7 mouse cellular contexts compared by ENCODE assay signal in genomic region chr5:96677498-96677897, GRCm38 (mm10).
DNase-seq lines count a peak whose midpoint lies in the region; ATAC-seq and TF ChIP-seq lines count a peak whose summit lies in the region.

No protein-coding gene starts in this region.

- no peaks in the 10 kb centered on the region for H3K9me3 ChIP-seq in limb, embryonic 11.5 days (ENCODE audit: control insufficient read depth, low read length)
- no peaks in the 10 kb centered on the region for H3K9me3 ChIP-seq in limb, embryonic 10.5 days (replicated peaks)
- no peaks in the 10 kb centered on the region for H3K9me3 ChIP-seq in kidney, embryonic 15.5 days (replicated peaks)
- no peaks in the 10 kb centered on the region for H3K9me3 ChIP-seq in lung, postnatal 0 days (ENCODE audit: low read length)

- H3K27me3 ChIP-seq in limb, embryonic 11.5 days (ENCODE audit: control insufficient read depth, insufficient read depth, low read length), result no peaks in the 10 kb centered on the region
- H3K27me3 ChIP-seq in limb, embryonic 10.5 days (ENCODE audit: low read depth, poor library complexity, severe bottlenecking), result no peaks in the 10 kb centered on the region
- H3K27me3 ChIP-seq in kidney, embryonic 15.5 days, result no peaks in the 10 kb centered on the region
- no peaks in the 10 kb centered on the region for H3K27me3 ChIP-seq in lung, postnatal 0 days (replicated peaks; ENCODE audit: insufficient read depth, low read length)

- peak; percentile 47 for DNase-seq in limb, embryonic 11.5 days (ENCODE audit: low spot score)
- no peak for DNase-seq in limb, embryonic 10.5 days (ENCODE audit: low spot score)
- DNase-seq in ZHBTc4 (ENCODE audit: low read depth, low spot score) (peak; percentile 38), MN1 (ENCODE audit: low spot score) (no peak)
- peak; percentile 71 for DNase-seq in embryo, embryonic 11 days
- DNase-seq in lung, postnatal 0 days (ENCODE audit: low spot score), result peak; percentile 80

- peak; percentile 79 for TF ChIP-seq CTCF in lung, postnatal 0 days (IDR thresholded peaks at IDR 0.05)

- no peak for TF ChIP-seq EP300 in lung, postnatal 0 days (IDR thresholded peaks at IDR 0.05)

- no peak overlapping the region for H3K9ac ChIP-seq in limb, embryonic 11.5 days (ENCODE audit: low read length)
- H3K9ac ChIP-seq in kidney, embryonic 15.5 days, result no peak overlapping the region
- H3K9ac ChIP-seq in lung, postnatal 0 days (replicated peaks; ENCODE audit: low read depth), result no peak overlapping the region

- no peak overlapping the region for H3K4me2 ChIP-seq in limb, embryonic 11.5 days (ENCODE audit: low read depth, severe bottlenecking)
- no peak overlapping the region for H3K4me2 ChIP-seq in kidney, embryonic 15.5 days
- no peak overlapping the region for H3K4me2 ChIP-seq in lung, postnatal 0 days (replicated peaks; ENCODE audit: low read depth, low read length)

- H3K4me1 ChIP-seq in limb, embryonic 11.5 days (ENCODE audit: control insufficient read depth, insufficient read depth, low read length), result peaks cover 2% of the 10 kb centered on the region; the same call in 1 of the 2 replicates
- peaks cover 6% of the 10 kb centered on the region for H3K4me1 ChIP-seq in limb, embryonic 10.5 days
- H3K4me1 ChIP-seq in kidney, embryonic 15.5 days, result no peaks in the 10 kb centered on the region
- H3K4me1 ChIP-seq in lung, postnatal 0 days (ENCODE audit: insufficient read depth, low read depth, low read length), result no peaks in the 10 kb centered on the region

- no peak overlapping the region for H3K4me3 ChIP-seq in limb, embryonic 11.5 days (ENCODE audit: low read depth, low read length)
- no peak overlapping the region for H3K4me3 ChIP-seq in limb, embryonic 10.5 days
- no peak overlapping the region for H3K4me3 ChIP-seq in kidney, embryonic 15.5 days (replicated peaks)
- H3K4me3 ChIP-seq in lung, postnatal 0 days (ENCODE audit: low read depth, low read length), result no peak overlapping the region

- 31% methylated on average over 2 of the region's 2 CpGs for WGBS in limb, embryonic 11.5 days
- 31% methylated on average over 2 of the region's 2 CpGs for WGBS in limb, embryonic 10.5 days
- 35% methylated on average over 2 of the region's 2 CpGs for WGBS in kidney, embryonic 15.5 days
- WGBS in lung, postnatal 0 days, result 27% methylated on average over 2 of the region's 2 CpGs

- no peak overlapping the region for H3K27ac ChIP-seq in limb, embryonic 11.5 days (replicated peaks; ENCODE audit: low read depth, low read length)
- no peak overlapping the region for H3K27ac ChIP-seq in limb, embryonic 10.5 days
- no peak overlapping the region for H3K27ac ChIP-seq in kidney, embryonic 15.5 days
- H3K27ac ChIP-seq in lung, postnatal 0 days (ENCODE audit: low read length), result no peak overlapping the region

- ATAC-seq in limb, embryonic 11.5 days (ENCODE audit: insufficient number of reproducible peaks, low FRiP score, low TSS enrichment, low read depth), result no peak
- peak; percentile 58 for ATAC-seq in kidney, embryonic 15.5 days (replicated peaks; ENCODE audit: low FRiP score)
- ATAC-seq in lung, postnatal 0 days, result peak; percentile 43; the same call in 1 of the 2 replicates

- no peaks in the 10 kb centered on the region for H3K36me3 ChIP-seq in limb, embryonic 11.5 days (ENCODE audit: control insufficient read depth, insufficient read depth, low read length)
- no peaks in the 10 kb centered on the region for H3K36me3 ChIP-seq in limb, embryonic 10.5 days
- peaks cover 42% of the 10 kb centered on the region for H3K36me3 ChIP-seq in kidney, embryonic 15.5 days
- H3K36me3 ChIP-seq in lung, postnatal 0 days (ENCODE audit: insufficient read depth, low read length), result no peaks in the 10 kb centered on the region

Comparison
In these comparisons a context has a peak if more than half of its experiments do, and no peak if none do; other contexts are left out.
1. DNase-seq: peak in limb, embryonic 11.5 days (single experiment), ZHBTc4 (single experiment), embryo, embryonic 11 days (single experiment) and lung, postnatal 0 days (single experiment); none in limb, embryonic 10.5 days (single experiment) and MN1 (single experiment).